Mouse (Mus musculus): Measurements from ENCODE around the gene Ttc23. TPM values are rescaled to one million over a fixed set of nuclear protein-coding genes. Genes with fewer than 3 reads are reported as not detected.

Gene Ttc23
- total RNA-seq, 2 experiments from 2014 or later, result 23.3 to 25.3 TPM

DNA sequence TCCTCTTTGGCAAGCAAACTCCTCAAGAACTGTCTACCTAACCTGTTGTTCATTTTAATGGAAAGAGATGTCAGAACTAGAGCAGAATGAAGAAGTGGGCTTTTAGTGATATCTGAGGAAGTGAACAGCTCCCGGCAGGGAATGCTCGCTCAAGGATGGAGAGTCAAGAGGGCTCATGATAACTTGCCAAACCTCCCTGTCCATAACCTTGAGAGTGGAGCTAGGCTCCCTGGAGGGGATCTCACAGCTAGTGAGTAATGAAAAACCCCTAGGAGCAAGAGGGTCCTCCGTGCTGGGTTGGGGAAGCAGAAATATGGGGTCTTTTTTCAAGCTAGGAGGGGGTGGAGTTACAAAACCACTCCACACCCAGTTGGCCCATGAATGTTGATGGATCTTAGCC lies 116.4 kb downstream of the Ttc23 start:
- no peak for DNase-seq
- intact Hi-C loops (cut with DNase I), result no loop called here
- Histone ChIP-seq H3K27ac (no peak overlapping the region), H3K4me3 (no peak overlapping the region)
- TF ChIP-seq CTCF (IDR thresholded peaks at IDR 0.05), result no peak

DNA sequence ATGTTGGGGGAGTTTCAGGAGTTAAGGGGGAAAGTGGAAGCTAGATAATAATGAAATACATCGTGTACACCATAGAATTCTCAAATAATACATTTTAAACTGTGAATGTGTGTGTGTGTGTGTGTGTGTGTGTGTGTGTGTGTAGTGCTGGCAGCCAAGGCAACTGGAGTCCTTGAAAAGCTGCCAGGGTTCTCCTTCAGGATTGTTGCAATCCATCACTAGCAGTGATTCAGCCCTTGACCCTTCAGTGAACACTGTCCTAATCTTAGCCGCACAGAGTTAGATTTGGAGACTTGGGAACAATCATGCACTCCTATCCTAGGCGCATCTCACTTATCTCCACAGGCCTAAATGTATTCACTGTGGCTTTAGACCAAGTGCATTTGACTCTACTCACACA lies 120.9 kb downstream of the Ttc23 start:
- intact Hi-C loops (cut with DNase I), result no loop called here
- no peak overlapping the region for H3K4me3 ChIP-seq

DNA sequence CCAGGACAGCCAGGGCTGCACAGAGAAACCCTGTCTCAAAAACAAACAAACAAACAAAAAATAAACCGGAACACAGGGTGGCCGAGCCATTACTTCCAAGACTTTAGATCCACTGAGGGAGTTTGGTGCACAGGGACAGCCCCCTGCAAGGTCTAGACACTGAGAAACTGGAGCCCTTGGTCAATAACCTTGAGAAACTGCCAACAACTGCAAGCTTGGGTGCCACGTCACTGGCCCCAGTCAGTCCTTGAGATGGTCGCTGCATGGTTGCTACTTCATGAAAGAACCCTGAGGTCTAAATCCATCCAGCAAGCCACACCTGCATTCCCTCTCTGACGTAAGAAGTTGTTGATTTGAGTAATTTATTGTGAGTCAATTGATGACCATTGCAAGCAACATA lies 122.3 kb downstream of the Ttc23 start:
- no peak for DNase-seq
- intact Hi-C loops (cut with DNase I), result no loop called here
- Histone ChIP-seq H3K27ac (no peak overlapping the region), H3K4me3 (no peak overlapping the region)
- TF ChIP-seq CTCF (IDR thresholded peaks at IDR 0.05), result no peak

More for the DNA sequence above, 120.9 kb downstream of the Ttc23 start:
- H3K27ac ChIP-seq, result no peak overlapping the region
- TF ChIP-seq CTCF (IDR thresholded peaks at IDR 0.05), result no peak
- no peak for DNase-seq

DNA sequence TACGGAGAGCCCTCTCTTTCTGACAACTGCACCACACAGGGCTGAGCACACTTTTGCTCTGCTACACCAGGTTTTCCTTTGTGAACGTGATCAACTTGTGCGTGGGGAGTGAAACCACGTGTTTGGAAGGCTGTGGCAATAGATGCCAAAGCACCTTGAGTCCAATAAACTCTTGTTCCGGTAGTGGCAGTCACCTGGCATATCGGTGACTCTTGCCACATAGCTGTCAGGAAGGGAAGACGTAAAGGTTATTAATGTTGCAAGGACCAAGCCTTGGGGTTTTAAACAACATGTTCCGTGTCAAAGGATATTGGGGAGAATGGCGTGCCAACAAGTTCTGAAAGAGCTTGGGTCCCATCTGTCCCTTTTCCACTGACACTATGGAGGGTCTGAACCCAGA lies 125.0 kb downstream of the Ttc23 start:
- TF ChIP-seq CTCF (IDR thresholded peaks at IDR 0.05), result no peak
- intact Hi-C loops (cut with DNase I), result no loop called here
- no peak overlapping the region for H3K27ac ChIP-seq
- no peak overlapping the region for H3K4me3 ChIP-seq
- no peak for DNase-seq

DNA sequence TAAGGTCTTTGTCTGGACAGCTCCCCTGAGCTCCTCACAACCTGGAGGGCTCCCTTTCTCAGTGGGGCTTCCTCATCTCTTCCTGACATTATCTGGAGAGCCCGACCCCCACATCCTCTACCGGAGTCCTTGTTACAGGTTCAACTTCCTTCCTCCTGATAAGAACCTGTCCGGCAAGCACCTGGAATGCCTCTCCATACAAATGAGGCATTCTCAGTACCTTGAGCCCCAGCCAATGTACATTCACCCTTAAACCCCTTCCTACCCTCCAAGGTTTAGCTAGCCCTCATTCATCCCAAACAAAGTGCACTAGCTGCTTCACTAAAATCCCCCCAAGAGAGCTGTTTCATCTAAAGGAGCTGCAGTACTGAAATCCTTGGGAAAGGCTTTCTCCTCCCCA lies 128.4 kb downstream of the Ttc23 start:
- intact Hi-C loops (cut with DNase I), result no loop called here
- no peak for DNase-seq
- H3K27ac ChIP-seq, result no peak overlapping the region
- no peak for TF ChIP-seq CTCF (IDR thresholded peaks at IDR 0.05)
- no peak overlapping the region for H3K4me3 ChIP-seq

DNA sequence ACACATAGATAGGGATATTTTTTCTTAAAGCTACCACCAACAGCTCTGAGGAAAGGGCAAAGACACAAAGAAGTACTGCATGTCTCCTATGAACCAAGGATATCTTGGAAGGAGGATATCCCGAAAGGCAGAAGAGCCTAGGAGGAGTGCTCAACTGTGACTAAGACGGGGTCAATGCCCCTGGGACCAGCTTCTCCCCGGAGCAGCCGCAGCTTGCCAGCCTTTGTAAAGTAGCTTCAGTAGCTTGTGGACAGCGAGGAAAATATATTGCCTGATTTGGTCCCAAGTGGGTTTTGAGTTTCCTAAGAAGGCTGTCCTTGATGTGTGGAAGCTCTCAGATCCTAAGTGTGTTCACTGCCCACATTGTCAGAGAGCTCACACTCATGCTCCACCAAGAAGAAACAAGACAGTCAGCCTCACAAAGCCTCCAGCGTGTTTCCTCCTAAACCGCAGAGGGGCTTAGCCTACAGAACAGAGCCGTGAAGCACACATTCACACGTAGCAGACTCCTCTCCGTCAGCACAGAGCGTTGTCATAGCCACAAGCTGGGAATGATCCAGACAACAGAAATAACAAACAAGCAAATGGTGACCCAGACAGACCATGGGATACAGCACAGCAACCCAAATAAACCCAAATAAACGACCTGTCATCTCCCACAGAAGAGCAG lies 129.6 kb downstream of the Ttc23 start:
- intact Hi-C loops (cut with DNase I), result no loop called here
- H3K4me3 ChIP-seq, result peak overlapping the region; percentile 51
- no peak overlapping the region for H3K27ac ChIP-seq
- DNase-seq, result peak; percentile 32
- TF ChIP-seq CTCF (IDR thresholded peaks at IDR 0.05), result no peak

DNA sequence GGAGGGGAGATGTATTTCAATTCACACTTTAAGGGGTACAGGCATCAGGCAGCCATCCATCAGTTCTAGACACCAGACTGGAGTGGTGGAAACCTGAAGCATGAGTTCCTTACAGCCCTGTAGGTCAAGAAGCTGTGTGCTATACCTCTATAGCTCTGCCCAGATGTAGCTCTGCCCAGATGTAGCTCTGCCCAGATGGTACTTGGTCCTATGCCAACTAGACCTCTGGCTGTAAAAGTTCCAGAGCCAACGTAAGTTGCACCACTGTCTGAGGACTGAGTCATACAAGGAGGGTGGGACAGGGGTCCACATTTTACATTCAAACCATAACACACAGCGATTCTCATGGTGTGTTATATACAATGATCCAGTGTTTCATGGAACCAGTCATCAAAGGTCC lies 140.7 kb downstream of the Ttc23 start:
- DNase-seq, result peak; percentile 8
- intact Hi-C loops (cut with DNase I), result loop anchor here (1.0 to 5.0 kb wide), 4 partner anchors 163 to 569 kb away; no protein-coding TSS in a partner anchor
- TF ChIP-seq CTCF (IDR thresholded peaks at IDR 0.05), result no peak
- Histone ChIP-seq H3K27ac (no peak overlapping the region), H3K4me3 (no peak overlapping the region)

DNA sequence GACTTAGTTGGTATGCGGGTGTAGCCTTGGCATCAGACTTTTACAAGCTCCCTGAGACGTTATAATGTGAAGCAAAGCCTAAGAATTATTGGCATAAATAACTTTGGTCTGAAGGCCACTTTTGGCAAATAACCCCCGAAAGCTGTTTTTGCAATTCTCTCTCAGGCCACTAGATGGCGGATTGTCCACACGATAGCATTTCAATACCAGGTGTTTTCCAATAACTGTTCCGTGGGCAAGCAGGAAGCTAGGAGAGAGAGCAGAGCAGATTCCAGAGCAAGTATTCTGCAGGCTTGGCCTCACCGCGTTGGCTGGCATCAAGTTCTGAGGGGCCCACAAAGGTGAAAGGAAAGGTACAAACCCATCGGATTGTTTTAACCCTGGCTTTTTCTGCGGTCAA lies 141.5 kb downstream of the Ttc23 start:
- intact Hi-C loops (cut with DNase I), result loop anchor here (1.0 to 5.0 kb wide), 4 partner anchors 163 to 569 kb away; no protein-coding TSS in a partner anchor
- no peak overlapping the region for H3K27ac ChIP-seq
- H3K4me3 ChIP-seq, result peak overlapping the region; percentile 35
- TF ChIP-seq CTCF (IDR thresholded peaks at IDR 0.05), result peak; percentile 94
- peak; percentile 53 for DNase-seq

DNA sequence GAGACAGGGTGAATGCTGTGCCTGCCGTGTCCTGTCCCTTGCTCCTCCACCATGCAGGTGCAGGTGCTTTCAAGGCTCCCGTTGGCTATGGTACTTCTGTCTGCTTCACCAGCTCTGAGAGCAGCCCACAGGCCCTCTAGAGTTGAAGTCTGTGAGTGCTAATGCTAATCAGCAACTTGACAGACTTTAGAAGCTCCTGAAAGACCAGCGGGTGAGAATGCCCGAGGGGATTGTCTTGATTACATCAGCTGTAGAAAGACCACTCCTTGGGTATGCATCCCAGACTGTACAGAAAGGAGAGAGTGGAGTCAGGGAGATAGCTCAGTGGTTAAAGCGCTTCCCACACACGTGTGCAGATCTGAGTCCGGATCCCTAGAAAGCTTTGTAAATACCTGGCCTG lies 144.0 kb downstream of the Ttc23 start:
- Histone ChIP-seq H3K27ac (no peak overlapping the region), H3K4me3 (no peak overlapping the region)
- intact Hi-C loops (cut with DNase I), result no loop called here
- TF ChIP-seq CTCF (IDR thresholded peaks at IDR 0.05), result no peak
- peak; percentile 1 for DNase-seq

DNA sequence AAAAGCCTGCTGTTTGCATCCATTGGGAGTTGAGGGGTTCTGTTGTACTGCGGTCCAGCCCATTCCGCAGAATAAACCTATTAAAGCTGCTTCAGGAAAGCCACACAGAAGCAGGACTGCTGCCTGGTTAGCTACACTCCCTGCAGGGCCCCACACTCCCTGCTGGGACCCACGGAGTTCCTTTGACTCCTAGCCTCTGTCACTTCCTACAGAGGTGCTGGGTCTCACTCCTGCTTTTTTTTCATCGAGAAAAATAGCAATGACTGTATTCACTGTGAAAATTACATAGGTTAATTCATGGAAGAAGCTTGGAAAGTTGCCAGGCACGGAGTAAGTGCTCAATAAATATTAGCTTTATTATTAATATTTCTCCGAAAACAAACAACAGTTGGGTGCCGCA lies 146.2 kb downstream of the Ttc23 start:
- no peak for DNase-seq
- Histone ChIP-seq H3K4me3 (no peak overlapping the region), H3K27ac (no peak overlapping the region)
- intact Hi-C loops (cut with DNase I), result no loop called here
- TF ChIP-seq CTCF (IDR thresholded peaks at IDR 0.05), result no peak

DNA sequence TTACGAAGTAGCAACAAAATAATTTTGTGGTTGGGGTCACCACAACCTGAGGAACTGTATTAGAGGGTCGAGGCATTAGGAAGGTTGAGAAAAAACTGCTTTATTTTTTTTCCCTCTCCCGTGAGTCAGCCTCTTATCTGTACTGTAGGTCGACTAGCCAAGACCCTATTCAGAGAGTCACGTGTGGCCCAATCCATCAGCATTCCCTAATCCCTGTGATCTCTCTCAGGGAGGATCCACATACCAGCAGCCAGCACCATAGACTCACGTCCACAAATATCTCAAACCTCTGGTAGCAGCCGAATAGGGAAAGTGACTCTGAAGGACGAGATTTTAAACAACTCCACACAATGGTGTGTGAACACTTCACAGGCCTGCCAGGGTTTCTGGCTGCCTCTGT lies 149.9 kb downstream of the Ttc23 start:
- Histone ChIP-seq H3K27ac (no peak overlapping the region), H3K4me3 (no peak overlapping the region)
- TF ChIP-seq CTCF (IDR thresholded peaks at IDR 0.05), result no peak
- no peak for DNase-seq
- intact Hi-C loops (cut with DNase I), result no loop called here

DNA sequence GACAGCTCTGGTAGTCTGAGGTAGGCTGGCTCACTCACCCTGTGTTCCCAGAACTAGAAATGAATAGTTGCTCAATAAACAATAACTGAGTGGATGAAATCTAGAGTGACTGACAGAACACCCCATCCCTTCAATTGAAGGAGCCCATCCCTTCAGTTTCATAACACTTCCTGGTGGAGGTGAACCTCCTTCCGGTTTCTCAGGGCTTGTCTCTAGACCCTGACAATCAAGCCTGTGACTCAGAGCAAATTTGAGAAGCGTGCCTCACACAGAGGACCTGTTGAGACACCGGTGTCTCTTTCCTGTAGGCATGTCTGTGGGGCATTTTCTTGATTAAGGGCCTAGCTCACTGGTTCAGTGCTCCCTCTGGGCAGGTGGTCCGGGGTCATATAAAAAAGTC lies 151.3 kb downstream of the Ttc23 start:
- intact Hi-C loops (cut with DNase I), result no loop called here
- no peak overlapping the region for H3K27ac ChIP-seq
- TF ChIP-seq CTCF (IDR thresholded peaks at IDR 0.05), result no peak
- no peak overlapping the region for H3K4me3 ChIP-seq
- DNase-seq, result no peak

DNA sequence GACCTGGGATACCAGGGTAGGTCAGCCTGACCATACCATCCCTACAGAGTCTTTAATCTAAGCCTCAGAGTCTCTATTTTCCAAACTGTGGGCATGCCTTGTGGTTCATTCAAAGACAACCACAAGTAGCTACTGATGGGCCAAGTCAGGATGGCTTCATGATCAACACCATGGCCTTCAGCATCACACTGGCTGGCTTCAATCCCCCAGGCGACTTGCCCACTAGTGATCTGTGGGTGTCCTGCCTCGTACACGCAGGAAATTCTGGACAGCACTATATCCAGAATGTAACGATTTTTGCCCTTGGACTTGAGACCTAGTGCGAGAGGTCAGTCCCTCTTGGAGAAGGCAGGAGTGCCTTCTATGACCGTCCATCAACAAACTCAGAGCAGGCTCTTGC lies 153.3 kb downstream of the Ttc23 start:
- Histone ChIP-seq H3K4me3 (no peak overlapping the region), H3K27ac (no peak overlapping the region)
- DNase-seq, result no peak
- intact Hi-C loops (cut with DNase I), result loop anchor here (5.0 kb wide), 2 partner anchors 502 to 557 kb away; no protein-coding TSS in a partner anchor
- no peak for TF ChIP-seq CTCF (IDR thresholded peaks at IDR 0.05)

DNA sequence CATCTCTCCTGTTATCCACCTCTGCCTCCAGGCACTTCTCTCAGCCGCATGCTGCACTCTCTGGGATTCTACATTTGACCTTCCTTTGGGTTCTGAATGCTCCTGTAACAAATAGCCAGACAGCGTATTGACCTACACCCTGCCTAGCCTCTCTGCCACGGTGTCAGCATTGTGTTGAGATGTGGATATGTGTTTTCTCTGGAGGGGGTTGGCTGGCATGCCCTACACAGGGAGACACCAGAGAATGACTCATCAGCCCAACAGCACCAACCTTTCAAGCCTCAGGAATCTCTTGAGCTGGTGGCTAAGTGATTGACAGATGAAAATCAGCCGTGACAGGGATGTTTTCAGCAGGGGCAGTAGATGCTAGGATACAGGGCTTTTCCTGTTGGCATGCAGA lies 153.8 kb downstream of the Ttc23 start:
- no peak for TF ChIP-seq CTCF (IDR thresholded peaks at IDR 0.05)

More for the DNA sequence above, 153.8 kb downstream of the Ttc23 start:
- intact Hi-C loops (cut with DNase I), result loop anchor here (5.0 kb wide), 2 partner anchors 501 to 556 kb away; no protein-coding TSS in a partner anchor
- DNase-seq, result no peak
- no peak overlapping the region for H3K4me3 ChIP-seq
- H3K27ac ChIP-seq, result no peak overlapping the region

All from gastrocnemius, adult 2 months (tissue).